Mouse (Mus musculus) hematopoietic multipotent progenitor cell, adult 10-12 weeks (in vitro differentiated cells): ENCODE measurements around the gene Miga2. TPM values are rescaled to one million over a fixed set of nuclear protein-coding genes. Genes with fewer than 3 reads are reported as not detected.

Source experiments
- polyA plus RNA-seq: library from polyadenylated mRNA; stranded (reverse); fragments of >175 nt; gene quantifications from 2 replicates; pipeline ENCODE4 v1.2.3, GENCODE M21; 2012; ENCODE audit warnings: low replicate concordance

The Miga2 gene
- polyA plus RNA-seq = 9.1 and 10.1 TPM in 2 replicates

DNA sequence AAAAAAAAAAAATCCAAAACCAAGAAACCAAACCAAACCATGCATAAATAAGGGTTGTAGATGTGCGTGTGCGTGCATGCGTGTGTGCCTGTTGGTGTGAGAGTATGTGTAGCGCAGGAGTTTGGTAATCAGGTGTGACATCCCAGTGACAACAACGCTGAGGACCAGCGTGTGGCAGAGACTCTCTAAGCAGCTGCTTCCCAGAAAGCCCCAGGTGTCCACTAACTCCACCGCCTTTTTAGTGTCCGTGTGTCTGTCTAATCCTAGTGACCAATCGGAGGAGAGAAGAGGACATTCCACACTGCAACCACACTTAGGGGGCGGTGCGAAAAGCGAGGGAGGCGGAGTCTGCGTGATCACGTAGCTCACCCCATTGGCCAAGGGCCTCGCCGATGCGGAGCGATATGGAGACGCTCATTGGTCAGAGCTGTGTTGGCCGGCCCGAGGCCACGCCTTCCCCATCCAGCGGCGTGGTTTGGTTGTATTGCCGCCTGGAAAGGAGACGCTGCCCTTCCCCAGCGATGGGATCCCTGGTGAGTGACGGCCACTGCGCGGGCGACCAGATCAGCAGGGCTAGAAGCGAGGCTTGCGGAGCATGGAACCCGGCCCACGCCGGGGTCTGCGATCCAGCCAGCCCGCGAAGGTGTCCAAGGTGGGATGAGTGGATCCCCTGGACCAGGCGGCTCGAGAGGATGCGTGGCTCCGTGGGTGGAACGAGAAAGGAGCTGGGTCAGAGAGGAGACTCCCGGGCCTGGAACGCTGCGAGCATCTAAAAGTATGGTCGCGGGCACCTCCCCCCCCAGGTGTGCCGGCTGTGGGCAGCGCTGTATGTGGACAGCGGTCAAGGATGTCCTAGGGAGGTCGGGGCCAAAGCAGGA, at the start of gene Miga2:
Miga2 (plus strand) TSS at position 461 of the 878 bp plus-strand sequence.

DNA sequence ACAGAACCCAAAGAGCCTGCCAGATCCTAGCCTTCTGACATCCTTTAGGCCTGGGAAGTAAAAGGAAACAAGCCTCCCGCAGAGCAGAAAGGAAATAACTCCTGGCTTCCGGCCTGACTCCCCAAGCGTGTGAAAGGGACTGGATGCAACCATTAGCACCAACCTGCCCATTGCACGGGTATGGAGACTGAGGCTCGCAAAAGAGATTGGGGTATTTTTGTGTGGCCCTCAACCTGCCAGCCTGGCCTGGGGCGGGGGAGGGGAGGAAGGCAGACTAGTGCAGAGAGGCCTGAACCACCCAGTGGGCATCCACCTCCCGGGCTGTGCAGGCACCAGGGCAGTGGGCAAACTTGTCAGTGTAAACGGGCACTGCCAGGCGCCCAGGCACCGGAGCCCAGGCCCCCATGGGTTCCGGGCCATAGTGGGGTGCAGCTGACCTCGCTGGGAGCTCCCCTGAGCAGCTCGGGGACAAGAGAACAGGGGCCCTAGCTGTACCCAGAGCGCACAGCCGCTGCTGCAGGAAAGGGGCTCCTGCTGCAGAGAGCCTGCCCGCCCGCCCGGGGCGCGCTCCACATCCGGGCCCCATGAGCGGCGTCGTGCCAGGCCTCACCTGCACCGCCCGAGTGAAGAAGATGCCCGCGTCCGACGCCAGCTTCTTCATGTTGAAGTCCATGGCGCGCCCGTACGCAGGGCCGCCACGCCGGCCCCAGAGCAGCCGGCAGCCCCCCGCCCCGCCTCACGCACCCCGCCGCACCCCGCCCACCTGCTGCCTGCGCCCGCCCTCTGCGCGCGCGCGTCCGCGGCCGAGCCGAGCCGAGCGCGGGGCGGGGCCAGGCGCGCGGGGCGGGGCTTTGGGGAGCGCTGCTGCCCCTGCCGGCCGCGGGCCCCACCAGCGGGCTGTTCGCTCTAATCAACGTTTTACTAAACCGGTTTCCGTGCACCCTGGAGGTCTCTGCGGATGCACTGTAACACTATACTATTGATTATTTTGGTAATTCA, 5.2 kb upstream of the Miga2 start, which contains the start of gene Sh3glb2:
Sh3glb2 (minus strand) TSS at position 805 of the 999 bp plus-strand sequence.

DNA sequence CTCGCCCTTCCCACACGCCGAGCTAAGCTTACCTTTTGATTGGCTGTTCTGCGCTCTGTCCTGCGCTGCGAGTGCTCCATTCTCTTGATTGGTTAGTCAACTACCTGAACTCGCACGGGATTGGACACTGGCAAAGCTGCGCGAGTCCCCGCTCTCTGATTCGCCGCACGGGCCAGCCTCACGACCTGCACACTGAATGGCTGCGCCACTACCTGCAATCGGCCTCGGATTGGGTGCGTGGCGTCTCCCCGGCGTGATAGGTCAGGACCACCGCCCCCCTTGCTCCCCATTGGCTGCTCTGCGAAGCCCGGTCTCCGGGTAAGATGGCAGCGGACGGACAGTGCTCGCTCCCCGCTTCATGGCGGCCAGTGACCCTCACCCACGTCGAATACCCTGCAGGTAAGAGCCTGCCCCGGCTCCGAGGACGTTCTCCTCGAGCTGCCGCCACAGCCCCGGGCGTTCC, 28.1 kb downstream of the Miga2 start, which contains the start of gene Dolpp1:
Dolpp1 (plus strand) TSS at position 141 of the 463 bp plus-strand sequence.

DNA sequence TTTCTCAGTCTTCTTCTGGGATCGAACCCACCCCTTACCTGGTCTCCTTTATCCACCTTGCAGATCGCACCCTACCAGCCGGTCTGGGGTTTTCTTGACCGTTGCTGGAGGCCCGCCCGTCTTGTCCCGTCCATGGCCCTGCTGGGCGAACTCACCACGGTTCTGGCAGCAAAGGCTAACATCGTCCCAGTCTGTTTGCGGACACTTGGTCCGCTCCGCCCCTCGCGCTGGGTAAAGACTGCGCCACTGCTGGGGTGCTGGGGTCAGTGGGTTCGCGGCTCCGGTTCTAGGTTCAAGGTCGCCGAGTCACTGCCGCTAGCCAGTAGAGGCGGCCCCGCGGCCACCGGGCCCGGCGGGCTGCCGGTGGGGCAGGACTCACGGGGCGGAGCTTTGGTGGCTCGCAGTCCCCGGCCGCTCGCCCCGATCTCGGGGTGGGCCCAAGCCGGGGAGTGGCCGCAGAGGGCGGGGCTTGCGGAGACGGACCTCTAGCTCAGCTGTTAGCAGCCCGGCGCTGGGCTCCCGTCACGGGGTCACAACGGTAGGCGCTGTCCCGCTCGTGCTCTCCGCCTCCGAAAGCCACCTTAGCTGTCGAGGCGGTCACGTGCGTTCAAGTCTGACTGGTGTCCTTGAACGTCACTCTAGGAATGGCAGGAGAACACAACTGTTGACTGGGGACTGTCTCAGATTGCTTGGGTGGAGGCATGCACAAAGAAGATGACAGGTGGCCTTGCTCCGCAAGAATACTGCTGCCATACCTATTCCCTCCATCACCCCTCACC, 51.3 kb downstream of the Miga2 start, which contains the start of gene Crat:
Crat (minus strand) TSS at position 657 of the 779 bp plus-strand sequence.

DNA sequence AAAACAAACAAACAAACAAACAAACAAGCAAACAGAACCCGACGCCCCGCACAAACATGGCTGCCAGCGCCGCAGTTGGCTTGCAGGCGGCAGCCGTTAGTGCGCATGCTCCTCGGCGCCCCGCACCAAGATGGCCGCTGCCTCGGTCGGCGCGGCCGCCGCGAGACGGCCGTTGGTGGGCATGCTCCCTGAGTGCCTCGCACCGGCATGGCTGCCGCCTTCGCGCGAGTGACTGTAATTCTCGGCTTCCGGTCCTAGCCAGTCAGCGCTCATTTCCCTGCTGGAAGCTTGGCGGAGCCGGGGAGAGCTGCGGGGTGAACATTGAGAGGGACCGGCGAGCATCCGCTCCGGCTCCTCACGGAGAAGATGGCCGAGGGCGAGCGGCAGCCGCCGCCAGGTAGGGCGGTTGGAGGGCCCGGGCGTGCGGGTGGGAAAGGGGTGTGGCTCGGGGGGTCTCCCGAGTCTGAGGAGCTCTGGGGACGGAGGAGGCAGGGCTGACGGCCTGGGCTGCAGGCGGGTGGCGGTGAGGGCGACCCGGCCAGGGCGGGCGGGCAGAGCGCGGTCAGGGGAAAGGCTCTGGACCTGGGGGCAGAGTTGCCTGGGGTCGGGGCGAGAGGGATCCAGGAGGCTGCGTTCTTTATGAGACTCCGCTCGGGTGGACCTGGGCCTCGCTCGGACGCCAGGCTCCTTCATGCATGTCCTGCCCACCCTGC, 52.1 kb downstream of the Miga2 start, which contains the start of gene Ptpa:
Ptpa (plus strand) TSS at position 104 of the 713 bp plus-strand sequence.

Other genes starting within 250 kb of the Miga2 start
- 29.0 and 54.9 TPM in 2 replicates for gene Zer1, start 239.6 kb upstream of the Miga2 start, polyA plus RNA-seq
- 26.5 and 29.8 TPM in 2 replicates for gene Tbc1d13, start 230.5 kb upstream of the Miga2 start, polyA plus RNA-seq
- gene Endog, start 192.7 kb upstream of the Miga2 start, polyA plus RNA-seq = 15.4 and 27.4 TPM in 2 replicates
- gene Spout1, start 185.8 kb upstream of the Miga2 start, polyA plus RNA-seq = 17.6 and 20.1 TPM in 2 replicates
- 2.4 and 10.4 TPM in 2 replicates for gene Kyat1, start 158.4 kb upstream of the Miga2 start, polyA plus RNA-seq
- 6.5 and 13.1 TPM in 2 replicates for gene Lrrc8a, start 126.5 kb upstream of the Miga2 start, polyA plus RNA-seq
- 6.1 and 10.3 TPM in 2 replicates for gene Gm28035, start 123.7 kb upstream of the Miga2 start, polyA plus RNA-seq
- gene Phyhd1, start 98.0 kb upstream of the Miga2 start, polyA plus RNA-seq = 7.0 and 13.3 TPM in 2 replicates
- gene Gm28038, start 83.2 kb upstream of the Miga2 start, polyA plus RNA-seq = not detected in 2 replicates
- gene Dolk, start 77.9 kb upstream of the Miga2 start, polyA plus RNA-seq = 5.6 and 6.9 TPM in 2 replicates
- 42.0 and 50.7 TPM in 2 replicates for gene Nup188, start 77.8 kb upstream of the Miga2 start, polyA plus RNA-seq
- gene Sh3glb2, start 4.9 kb upstream of the Miga2 start, polyA plus RNA-seq = 52.4 and 84.3 TPM in 2 replicates
- 20.7 and 37.4 TPM in 2 replicates for gene Dolpp1, start 28.0 kb downstream of the Miga2 start, polyA plus RNA-seq
- 40.2 and 81.9 TPM in 2 replicates for gene Crat, start 51.6 kb downstream of the Miga2 start, polyA plus RNA-seq
- gene Ptpa, start 51.8 kb downstream of the Miga2 start, polyA plus RNA-seq = 364 and 511 TPM in 2 replicates
- gene Ier5l, start 110.0 kb downstream of the Miga2 start, polyA plus RNA-seq = 3.1 and 10.1 TPM in 2 replicates
- 0.87 and 1.2 TPM in 2 replicates for gene Cstad, start 230.8 kb downstream of the Miga2 start, polyA plus RNA-seq